Mouse (Mus musculus): ENCODE results near the gene Kcnmb3.

Gene Kcnmb3

DNA sequence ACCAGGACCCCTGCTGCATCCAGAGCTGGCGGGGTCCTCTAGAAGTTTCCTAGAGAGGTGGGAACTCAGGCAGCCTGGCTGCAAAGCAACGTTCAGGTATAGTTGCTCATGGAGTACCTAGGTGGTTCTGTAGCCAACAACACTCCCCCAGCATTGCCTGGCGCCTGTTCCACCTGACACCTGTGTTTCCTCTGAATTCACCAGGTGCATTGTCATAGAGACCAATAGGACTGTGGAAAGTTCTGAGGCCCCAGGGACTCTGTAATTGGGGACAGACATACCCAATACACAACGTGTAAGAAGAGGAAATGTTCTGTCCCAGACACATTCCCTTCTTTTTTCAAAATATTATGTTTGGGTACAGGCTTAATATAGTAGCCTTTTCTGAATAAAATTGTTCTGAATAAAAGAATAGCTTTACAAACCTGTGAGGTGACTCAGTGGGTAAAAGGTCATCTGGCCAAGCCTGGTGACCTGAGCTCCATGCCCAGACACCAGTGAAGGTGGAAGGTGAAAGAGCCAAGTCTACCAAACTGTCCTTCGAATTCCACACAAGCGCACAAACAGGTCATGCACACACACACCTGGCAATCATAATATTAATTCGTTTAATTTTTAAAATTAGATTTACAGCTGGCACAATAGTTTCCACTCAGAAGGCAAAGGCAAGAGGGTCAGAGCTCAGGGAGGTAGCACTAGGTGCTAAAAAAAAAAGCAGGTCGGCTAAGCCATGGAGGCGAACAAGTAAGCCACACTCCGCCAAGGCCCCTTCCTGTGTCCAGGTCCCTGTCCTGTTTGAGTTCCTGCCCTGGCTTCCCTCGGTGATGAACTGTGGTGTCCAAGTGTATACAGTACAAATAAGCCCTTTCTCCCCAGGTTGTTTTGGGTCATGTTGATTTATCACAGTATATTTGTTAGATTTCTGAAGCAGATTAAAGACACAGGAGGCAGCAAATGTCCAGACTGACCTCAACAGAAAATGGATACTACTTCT, at the start of gene Kcnmb3:
Gene Kcnmb3, minus strand, starts transcription at position 135 of the 994 bp plus-strand sequence.
- no peak for DNase-seq (ENCODE audit: low spot score in 2 of 2)

GRCm38 (mm10) chr3:32538091-32538490, 46.1 kb upstream of the Kcnmb3 start:
- no peak for DNase-seq (ENCODE audit: low spot score in 2 of 2)

DNA sequence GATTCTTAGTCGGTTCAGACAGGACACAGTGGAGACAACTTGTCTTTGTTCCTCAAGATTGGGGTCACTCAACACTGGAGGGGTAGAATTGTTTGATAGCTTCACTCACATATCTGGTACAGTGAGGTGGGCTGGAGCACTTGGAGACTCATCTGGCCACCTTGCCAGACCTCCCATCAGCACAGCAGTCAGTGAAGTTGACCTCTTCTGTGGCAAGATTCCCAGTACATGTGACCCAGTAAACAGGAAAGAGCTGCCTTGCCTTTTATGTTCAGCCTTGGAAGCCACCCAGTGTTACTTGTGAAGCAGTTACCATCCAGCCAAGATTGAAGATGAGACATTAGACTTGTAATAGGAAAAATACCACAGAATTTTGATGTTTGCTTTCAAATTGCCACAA, 45.5 kb upstream of the Kcnmb3 start:
- peak in 1 of 2 experiments; percentile 32 for DNase-seq (ENCODE audit: low spot score in 2 of 2)

GRCm38 (mm10) chr3:32535692-32536091, 43.7 kb upstream of the Kcnmb3 start:
- DNase-seq (ENCODE audit: low spot score in 2 of 2): no peak

DNA sequence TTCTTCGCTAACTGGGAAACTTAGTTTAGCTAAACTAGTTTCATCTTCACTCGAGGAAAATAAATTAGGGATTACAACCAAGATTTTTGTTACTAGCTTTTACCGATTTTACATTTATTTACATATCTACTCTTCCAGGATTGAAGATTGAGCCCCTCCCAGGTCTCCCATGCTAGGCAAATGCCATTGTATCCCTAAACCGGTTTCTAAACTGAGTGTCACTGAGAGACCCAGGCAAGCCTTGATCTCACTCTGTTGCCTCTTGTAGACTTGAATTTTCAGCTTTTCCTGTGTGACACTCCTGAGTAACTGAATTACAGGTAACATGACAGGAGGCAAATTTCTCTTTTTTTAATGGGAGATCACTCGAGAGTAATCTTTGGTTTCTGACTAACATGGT, 38.0 kb upstream of the Kcnmb3 start:
- DNase-seq (ENCODE audit: low spot score in 2 of 2): no peak

DNA sequence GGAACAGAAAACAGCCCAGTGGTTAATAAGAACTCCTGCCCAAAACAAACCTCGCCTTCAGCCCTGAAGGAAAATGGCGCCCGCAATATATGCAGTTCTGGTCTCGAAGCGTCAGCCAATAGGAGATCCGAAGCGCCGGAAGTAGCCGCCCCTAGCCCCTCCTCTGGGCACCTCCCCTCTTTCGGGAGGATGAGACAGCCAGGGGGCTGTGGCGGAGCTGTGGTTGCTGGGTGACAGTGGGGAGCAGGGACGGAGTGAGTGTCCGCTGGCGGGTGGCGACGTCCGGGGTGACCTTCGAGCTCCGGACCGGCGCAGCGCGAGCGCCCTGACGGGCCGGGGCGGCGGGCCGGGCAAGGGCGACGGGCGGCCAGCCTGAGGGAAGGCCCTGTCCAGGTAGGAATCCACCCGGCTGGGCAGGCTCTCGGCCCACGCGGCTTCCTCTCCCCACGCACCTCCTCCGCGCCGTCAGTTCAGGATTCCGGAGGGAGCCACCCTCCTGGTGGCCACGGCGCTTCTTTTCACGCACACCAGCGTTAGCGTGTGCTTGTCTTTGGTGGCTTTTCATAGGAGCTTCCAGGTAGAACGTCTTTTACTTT, 37.4 kb upstream of the Kcnmb3 start, which contains the start of gene Mfn1:
Gene Mfn1, plus strand, starts transcription at position 163 of the 596 bp plus-strand sequence.
- peak; percentile 72 to 84 for DNase-seq (ENCODE audit: low spot score in 2 of 2)

GRCm38 (mm10) chr3:32527181-32527580, 35.1 kb upstream of the Kcnmb3 start:
- no peak for DNase-seq (ENCODE audit: low spot score in 2 of 2)

- no peak for DNase-seq (ENCODE audit: low spot score in 2 of 2)
Measured at GRCm38 (mm10) chr3:32513528-32513927, 21.5 kb upstream of the Kcnmb3 start.

- DNase-seq (ENCODE audit: low spot score in 2 of 2): no peak
Measured at GRCm38 (mm10) chr3:32512686-32513284, 20.8 kb upstream of the Kcnmb3 start.

DNA sequence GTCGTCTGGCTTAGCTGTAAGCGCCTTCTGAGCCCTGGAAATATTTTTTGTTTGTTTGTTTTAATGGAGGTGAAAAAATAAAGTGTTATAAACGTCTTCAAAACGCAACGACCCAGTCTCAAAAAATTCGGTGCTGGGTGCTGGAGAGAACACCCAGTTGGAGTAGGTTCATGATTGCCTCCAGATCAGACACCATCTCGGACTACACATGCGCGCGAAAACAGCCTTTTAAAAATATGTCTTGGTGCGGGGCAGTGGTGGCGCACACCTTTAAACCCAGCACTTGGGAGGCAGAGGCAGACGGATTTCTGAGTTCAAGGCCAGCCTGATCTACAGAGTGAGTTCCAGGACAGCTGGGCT, 19.1 kb upstream of the Kcnmb3 start:
- DNase-seq (ENCODE audit: low spot score in 2 of 2): no peak

DNA sequence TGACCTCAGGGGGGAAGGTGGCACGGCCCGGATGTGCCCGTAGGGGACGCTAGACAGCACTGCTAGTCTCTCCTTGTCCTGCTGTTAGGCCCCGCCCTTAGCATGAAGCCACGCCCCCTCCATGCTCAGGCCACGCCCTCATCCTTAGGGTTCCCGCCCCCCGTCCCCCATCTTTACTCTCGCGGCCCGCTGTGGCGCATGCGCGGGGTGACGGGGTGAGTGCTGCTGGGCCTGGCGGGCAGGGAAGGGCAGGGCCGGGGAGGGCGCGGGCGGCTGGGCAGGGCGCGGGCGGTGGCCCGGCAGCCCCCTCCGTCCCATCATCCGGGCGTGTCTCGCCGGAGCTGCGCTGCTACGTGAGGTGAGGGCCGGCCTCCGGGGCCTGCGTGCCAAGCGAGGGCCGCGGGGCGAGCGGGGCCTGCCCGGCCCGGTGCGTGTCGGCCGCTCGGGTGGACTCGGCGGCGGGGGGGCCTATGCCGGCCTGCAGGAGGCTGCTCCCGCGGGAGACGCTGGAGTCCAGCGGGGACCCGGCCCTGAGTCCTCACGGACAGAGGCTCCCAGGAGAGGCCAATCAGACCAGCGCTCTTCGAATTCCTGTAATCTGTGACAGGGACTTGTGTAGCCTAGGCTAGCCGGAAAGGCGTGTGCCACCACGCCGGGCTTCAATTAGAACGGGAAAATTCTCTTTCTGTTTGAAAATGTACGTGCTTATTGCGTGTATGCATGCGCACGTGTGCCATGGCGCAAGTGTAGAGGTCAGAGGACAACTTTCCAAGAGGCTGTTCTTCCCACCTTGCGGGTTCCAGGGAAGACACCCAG, 18.6 kb upstream of the Kcnmb3 start:
- DNase-seq (ENCODE audit: low spot score in 2 of 2): peak; percentile 88 to 90

DNA sequence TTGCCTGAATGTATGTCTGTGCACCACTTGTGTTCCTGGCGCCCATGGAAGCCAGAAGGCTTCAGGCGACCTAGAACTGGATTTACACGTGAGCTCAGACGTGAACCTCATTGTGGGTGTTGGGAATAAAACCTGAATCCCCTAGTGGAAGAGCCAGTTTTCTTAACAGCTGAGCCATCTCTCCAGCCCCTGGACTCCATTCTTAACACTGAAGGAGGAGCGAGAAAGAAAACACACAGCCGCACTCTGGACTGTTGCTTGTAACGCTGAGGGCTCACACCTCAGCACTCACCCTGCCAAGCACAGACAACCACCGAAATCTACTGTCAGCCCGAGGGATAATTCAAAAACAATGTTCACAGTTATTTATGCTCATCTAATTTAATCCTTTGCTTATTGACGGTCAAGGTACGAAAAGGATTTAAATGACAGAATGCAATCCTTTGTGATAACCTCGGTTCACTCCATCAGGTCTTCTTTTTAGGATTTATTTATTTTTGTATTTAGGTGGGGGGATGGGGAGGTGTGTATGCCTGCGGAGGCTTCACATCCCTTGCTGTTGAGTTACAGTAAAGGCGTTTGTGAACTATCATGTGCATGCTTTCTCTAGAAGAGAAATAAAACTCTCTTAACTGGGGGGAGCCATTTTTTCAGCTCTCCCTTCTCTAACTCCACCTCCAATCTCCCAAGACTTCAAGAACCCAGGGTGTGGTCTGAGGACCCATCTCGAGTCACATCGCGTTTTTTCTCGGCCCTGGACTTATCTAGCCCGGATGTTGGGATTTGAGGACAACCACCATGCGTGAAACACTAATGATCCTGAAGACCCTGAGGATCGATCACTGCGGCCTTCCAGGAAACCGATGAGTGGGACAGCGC, 17.7 kb upstream of the Kcnmb3 start, which contains the start of gene Zfp639:
Gene Zfp639, plus strand, starts transcription at position 764 of the 879 bp plus-strand sequence.
- no peak for DNase-seq (ENCODE audit: low spot score in 2 of 2)

DNA sequence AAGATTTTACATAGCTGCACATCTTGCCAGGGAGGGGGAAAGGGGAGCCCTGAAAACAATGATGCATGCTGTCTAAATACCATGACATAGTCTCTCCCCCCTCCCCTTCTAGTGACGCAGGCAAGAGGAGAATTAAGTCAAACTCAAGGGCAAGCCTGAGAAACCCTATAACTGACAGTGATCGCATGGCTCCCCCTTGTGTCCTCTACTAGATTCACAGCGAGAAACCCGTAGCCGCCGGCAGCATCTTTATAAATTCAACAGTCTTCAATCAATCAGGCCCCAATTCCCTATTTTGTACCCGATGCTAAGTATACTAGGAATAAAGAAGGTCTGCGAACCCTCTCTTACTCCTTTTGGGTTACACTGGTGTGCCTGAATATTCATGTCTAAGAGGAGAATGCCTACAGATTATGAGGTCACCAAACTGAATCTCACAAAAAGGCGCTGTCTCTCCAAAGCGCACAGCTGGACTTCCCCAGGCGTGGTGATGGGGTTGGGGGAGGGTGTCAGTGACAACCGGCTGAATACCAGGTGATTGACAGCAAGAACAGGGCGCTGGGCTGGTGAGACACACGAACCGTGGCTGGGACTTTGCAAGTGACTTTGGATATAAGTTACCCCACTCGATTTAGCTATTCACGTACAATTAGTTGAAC, 16.8 kb upstream of the Kcnmb3 start:
- DNase-seq (ENCODE audit: low spot score in 2 of 2): peak; percentile 43 to 64

DNA sequence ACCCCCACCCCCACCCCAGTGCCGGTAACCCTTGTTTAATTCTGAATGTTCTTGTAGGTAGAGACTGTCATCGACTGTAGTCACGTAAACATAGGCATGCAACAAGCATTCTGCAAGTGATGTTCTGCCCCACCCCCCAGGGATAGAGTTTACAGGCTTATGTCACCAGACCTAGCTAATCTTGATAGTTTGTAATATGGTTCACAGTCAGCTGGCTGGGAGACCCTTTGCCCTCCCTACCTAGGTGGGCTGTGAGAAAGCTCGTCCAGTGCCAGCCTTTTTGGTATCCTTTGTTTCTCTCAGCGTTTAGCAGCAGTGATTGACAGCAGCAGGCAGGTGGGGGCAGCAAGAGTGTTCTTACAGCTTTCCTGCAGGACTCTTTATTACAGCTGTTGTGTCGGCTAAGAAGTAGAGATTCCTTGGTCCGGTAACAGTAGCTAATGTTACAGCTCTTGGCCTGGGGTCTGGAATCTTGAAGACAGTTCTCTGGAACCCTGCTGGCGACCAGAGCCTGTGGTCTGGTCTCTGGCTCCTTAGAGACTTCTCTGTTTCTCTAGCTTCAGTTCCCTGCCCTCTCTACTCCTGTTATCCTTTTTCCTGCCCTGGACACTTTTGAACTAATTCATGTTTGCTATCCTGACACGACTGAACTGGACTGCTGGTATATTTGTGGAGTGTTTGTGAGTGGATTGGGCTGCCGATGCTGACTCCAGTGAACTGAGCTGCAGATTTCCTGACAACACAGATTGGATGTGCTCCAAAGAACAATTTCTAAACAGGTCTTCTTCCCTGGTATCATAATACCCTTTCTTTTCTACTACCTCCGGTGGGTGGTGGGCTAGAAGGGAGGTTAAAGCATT, 14.6 kb upstream of the Kcnmb3 start:
- no peak for DNase-seq (ENCODE audit: low spot score in 2 of 2)

- no peak for DNase-seq (ENCODE audit: low spot score in 2 of 2)
Measured at GRCm38 (mm10) chr3:32505841-32506240, 13.8 kb upstream of the Kcnmb3 start.

- no peak for DNase-seq (ENCODE audit: low spot score in 2 of 2)
Measured at GRCm38 (mm10) chr3:32500346-32500745, 8.3 kb upstream of the Kcnmb3 start.

GRCm38 (mm10) chr3:32496711-32497070, 4.7 kb upstream of the Kcnmb3 start:
- DNase-seq (ENCODE audit: low spot score in 2 of 2): no peak

- no peak for DNase-seq (ENCODE audit: low spot score in 2 of 2)
Measured at GRCm38 (mm10) chr3:32495856-32496710, 4.1 kb upstream of the Kcnmb3 start.

All from frontal cortex, postnatal 25 days (tissue).